Mouse (Mus musculus): Measurements from ENCODE around the gene Hipk4. TPM values are rescaled to one million over a fixed set of nuclear protein-coding genes. Genes with fewer than 3 reads are reported as not detected.

Gene Hipk4
- 0.20 and 0.21 TPM in 2 replicates for polyA plus RNA-seq (2012; rRNA removed)

GRCm38 (mm10) chr7:27522967-27523366 lies at the start of gene Hipk4:
Gene Hipk4, plus strand, starts transcription at chr7:27523267.
- H3K27me3 ChIP-seq (ENCODE audit: control insufficient read depth, insufficient read depth, low read length): no peaks in the 10 kb centered on the region
- H3K27ac ChIP-seq (ENCODE audit: insufficient read depth, low read length): no peak within 1 kb of the TSS
- no peaks in the 10 kb centered on the region for H3K4me1 ChIP-seq (ENCODE audit: control insufficient read depth, insufficient read depth, low read length)
- no peak within 1 kb of the TSS for H3K4me3 ChIP-seq (replicated peaks; ENCODE audit: insufficient read depth, low read depth, low read length)
- TF ChIP-seq POLR2A (IDR thresholded peaks at IDR 0.05; ENCODE audit: borderline replicate concordance, insufficient read depth, low read length) (no peak), CTCF (IDR thresholded peaks at IDR 0.05; ENCODE audit: borderline replicate concordance, insufficient read depth, low read depth, low read length) (no peak)
- DNase-seq: no peak
- WGBS: 61% methylated on average over 5 of the region's 5 CpGs

- under 1% methylated on average over 34 of the region's 34 CpGs for WGBS
- H3K4me3 ChIP-seq (replicated peaks; ENCODE audit: insufficient read depth, low read depth, low read length): peak overlapping the region; percentile 96
- H3K27ac ChIP-seq (ENCODE audit: insufficient read depth, low read length): peak overlapping the region; percentile 47
- DNase-seq: no peak
- TF ChIP-seq CTCF (IDR thresholded peaks at IDR 0.05; ENCODE audit: borderline replicate concordance, insufficient read depth, low read depth, low read length) (no peak), POLR2A (IDR thresholded peaks at IDR 0.05; ENCODE audit: borderline replicate concordance, insufficient read depth, low read length) (no peak)
- H3K4me1 ChIP-seq (ENCODE audit: control insufficient read depth, insufficient read depth, low read length): no peaks in the 10 kb centered on the region; the same call in 1 of the 2 replicates
- H3K27me3 ChIP-seq (ENCODE audit: control insufficient read depth, insufficient read depth, low read length): no peaks in the 10 kb centered on the region
These were observed 49.1 kb upstream of the Hipk4 start for GRCm38 (mm10) chr7:27473835-27474489.

- 0 out of 2 replicates have a peak, but pooled peaks have one; percentile 24 for TF ChIP-seq POLR2A (IDR thresholded peaks at IDR 0.05; ENCODE audit: borderline replicate concordance, insufficient read depth, low read length)
- peak; percentile 72; the same call in 1 of the 2 replicates for TF ChIP-seq CTCF (IDR thresholded peaks at IDR 0.05; ENCODE audit: borderline replicate concordance, insufficient read depth, low read depth, low read length)
- Histone ChIP-seq H3K27ac (ENCODE audit: insufficient read depth, low read length) (peak overlapping the region; percentile 47; the same call in 1 of the 2 replicates), H3K27me3 (ENCODE audit: control insufficient read depth, insufficient read depth, low read length) (no peaks in the 10 kb centered on the region), H3K4me3 (replicated peaks; ENCODE audit: insufficient read depth, low read depth, low read length) (peak overlapping the region; percentile 96), H3K4me1 (ENCODE audit: control insufficient read depth, insufficient read depth, low read length) (no peaks in the 10 kb centered on the region; the same call in 1 of the 2 replicates)
- WGBS: 1% methylated on average over 23 of the region's 23 CpGs
- DNase-seq: peak; percentile 96 to 99
These were observed 48.5 kb upstream of the Hipk4 start for GRCm38 (mm10) chr7:27474490-27474954.

GRCm38 (mm10) chr7:27475596-27475995 lies 47.5 kb upstream of the Hipk4 start:
- no peak overlapping the region for H3K4me3 ChIP-seq (replicated peaks; ENCODE audit: insufficient read depth, low read depth, low read length)
- no peaks in the 10 kb centered on the region; the same call in 1 of the 2 replicates for H3K4me1 ChIP-seq (ENCODE audit: control insufficient read depth, insufficient read depth, low read length)
- no peak overlapping the region; the same call in 1 of the 2 replicates for H3K27ac ChIP-seq (ENCODE audit: insufficient read depth, low read length)
- no peaks in the 10 kb centered on the region for H3K27me3 ChIP-seq (ENCODE audit: control insufficient read depth, insufficient read depth, low read length)
- TF ChIP-seq POLR2A (IDR thresholded peaks at IDR 0.05; ENCODE audit: borderline replicate concordance, insufficient read depth, low read length) (no peak), CTCF (IDR thresholded peaks at IDR 0.05; ENCODE audit: borderline replicate concordance, insufficient read depth, low read depth, low read length) (no peak)
- DNase-seq: no peak
- WGBS: 92% methylated on average over 2 of the region's 2 CpGs

- DNase-seq: no peak
- no peak overlapping the region for H3K27ac ChIP-seq (ENCODE audit: insufficient read depth, low read length)
- H3K4me3 ChIP-seq (replicated peaks; ENCODE audit: insufficient read depth, low read depth, low read length): no peak overlapping the region
- H3K4me1 ChIP-seq (ENCODE audit: control insufficient read depth, insufficient read depth, low read length): no peaks in the 10 kb centered on the region; the same call in 1 of the 2 replicates
- no peaks in the 10 kb centered on the region for H3K27me3 ChIP-seq (ENCODE audit: control insufficient read depth, insufficient read depth, low read length)
- TF ChIP-seq CTCF (IDR thresholded peaks at IDR 0.05; ENCODE audit: borderline replicate concordance, insufficient read depth, low read depth, low read length) (no peak), POLR2A (IDR thresholded peaks at IDR 0.05; ENCODE audit: borderline replicate concordance, insufficient read depth, low read length) (no peak)
- 84% methylated on average over 14 of the region's 14 CpGs for WGBS
These were observed 46.9 kb upstream of the Hipk4 start for GRCm38 (mm10) chr7:27476098-27476635.

GRCm38 (mm10) chr7:27478561-27478960 lies 44.5 kb upstream of the Hipk4 start:
- no peak for DNase-seq
- Histone ChIP-seq H3K4me1 (ENCODE audit: control insufficient read depth, insufficient read depth, low read length) (no peaks in the 10 kb centered on the region; the same call in 1 of the 2 replicates), H3K4me3 (replicated peaks; ENCODE audit: insufficient read depth, low read depth, low read length) (no peak overlapping the region), H3K27me3 (ENCODE audit: control insufficient read depth, insufficient read depth, low read length) (no peaks in the 10 kb centered on the region), H3K27ac (ENCODE audit: insufficient read depth, low read length) (no peak overlapping the region)
- TF ChIP-seq POLR2A (IDR thresholded peaks at IDR 0.05; ENCODE audit: borderline replicate concordance, insufficient read depth, low read length): no peak
- 78% methylated on average over 7 of the region's 7 CpGs for WGBS

- H3K27ac ChIP-seq (ENCODE audit: insufficient read depth, low read length): no peak overlapping the region
- no peaks in the 10 kb centered on the region; the same call in 1 of the 2 replicates for H3K4me1 ChIP-seq (ENCODE audit: control insufficient read depth, insufficient read depth, low read length)
- WGBS: 88% methylated on average over 1 of the region's 1 CpGs
- no peak for DNase-seq
- TF ChIP-seq POLR2A (IDR thresholded peaks at IDR 0.05; ENCODE audit: borderline replicate concordance, insufficient read depth, low read length): no peak
- no peak for TF ChIP-seq CTCF (IDR thresholded peaks at IDR 0.05; ENCODE audit: borderline replicate concordance, insufficient read depth, low read depth, low read length)
- H3K4me3 ChIP-seq (replicated peaks; ENCODE audit: insufficient read depth, low read depth, low read length): no peak overlapping the region
- no peaks in the 10 kb centered on the region for H3K27me3 ChIP-seq (ENCODE audit: control insufficient read depth, insufficient read depth, low read length)
These were observed 43.3 kb upstream of the Hipk4 start for GRCm38 (mm10) chr7:27479750-27480149.

GRCm38 (mm10) chr7:27480506-27480905 lies 42.6 kb upstream of the Hipk4 start:
- WGBS: 85% methylated on average over 3 of the region's 3 CpGs

More at GRCm38 (mm10) chr7:27480506-27480905, 42.6 kb upstream of the Hipk4 start:
- Histone ChIP-seq H3K27me3 (ENCODE audit: control insufficient read depth, insufficient read depth, low read length) (no peaks in the 10 kb centered on the region), H3K4me3 (replicated peaks; ENCODE audit: insufficient read depth, low read depth, low read length) (no peak overlapping the region), H3K27ac (ENCODE audit: insufficient read depth, low read length) (no peak overlapping the region; the same call in 1 of the 2 replicates), H3K4me1 (ENCODE audit: control insufficient read depth, insufficient read depth, low read length) (no peaks in the 10 kb centered on the region; the same call in 1 of the 2 replicates)
- TF ChIP-seq CTCF (IDR thresholded peaks at IDR 0.05; ENCODE audit: borderline replicate concordance, insufficient read depth, low read depth, low read length) (no peak), POLR2A (IDR thresholded peaks at IDR 0.05; ENCODE audit: borderline replicate concordance, insufficient read depth, low read length) (no peak)
- DNase-seq: no peak
